Mouse (Mus musculus) embryonic facial prominence, embryonic 13.5 days (tissue): ENCODE data around the gene Traf1. TPM values are rescaled to one million over a fixed set of nuclear protein-coding genes. Genes with fewer than 3 reads are reported as not detected.

ENCODE experiments used
- ATAC-seq: fragments of 200-750 bp; cut with Nextera tagmentation; 2 replicates; pipeline ENCODE4 v1.8.0; 2017; ENCODE audit warnings: low read depth; ENCODE audit not compliant: insufficient number of reproducible peaks, insufficient read depth, low FRiP score, low TSS enrichment
- H3K27ac ChIP-seq: fragments of 300-500 bp; sonication (generic); 2 replicates; pipeline ENCODE4 v1.5.1; 2015; ENCODE audit warnings: moderate library complexity, mild to moderate bottlenecking, inconsistent platforms
- H3K27me3 ChIP-seq: fragments of 300-500 bp; sonication (generic); 2 replicates; pipeline ENCODE4 v1.6.1; 2015; ENCODE audit warnings: mild to moderate bottlenecking, inconsistent platforms
- H3K36me3 ChIP-seq: fragments of 300-500 bp; sonication (generic); 2 replicates; pipeline ENCODE4 v1.6.1; 2015; ENCODE audit warnings: mild to moderate bottlenecking, inconsistent platforms
- H3K4me1 ChIP-seq: fragments of 300-500 bp; sonication (generic); 2 replicates; pipeline ENCODE4 v1.6.1; 2015; ENCODE audit warnings: inconsistent platforms
- H3K4me2 ChIP-seq: fragments of 300-500 bp; sonication (generic); 2 replicates; pipeline ENCODE4 v1.6.1; 2015; ENCODE audit warnings: moderate library complexity, mild to moderate bottlenecking, inconsistent platforms
- H3K4me3 ChIP-seq: fragments of 300-500 bp; sonication (generic); 2 replicates; pipeline ENCODE4 v1.5.1; 2015; ENCODE audit warnings: mild to moderate bottlenecking, inconsistent platforms
- H3K9ac ChIP-seq: fragments of 300-500 bp; sonication (generic); 2 replicates; pipeline ENCODE4 v1.6.1; 2015; ENCODE audit warnings: mild to moderate bottlenecking, inconsistent platforms
- H3K9me3 ChIP-seq: fragments of 300-500 bp; sonication (generic); 2 replicates; pipeline ENCODE4 v1.6.1; 2016; ENCODE audit warnings: inconsistent platforms
- WGBS: fragments of 180-500 bp; shearing (Covaris S2); methylation state at CpG from one replicate; pipeline ENCODE4 v1.1.7; 2015; ENCODE audit warnings: mixed read lengths; 5-methylcytosine and 5-hydroxymethylcytosine counted together
- polyA plus RNA-seq: library from polyadenylated mRNA; unstranded; fragments of >200 nt; fragmentation: Nextera tagmentation; extraction: Ambion mirVana; gene quantifications from 2 replicates; pipeline ENCODE4 v1.2.1, GENCODE M21; 2015

Gene Traf1
- polyA plus RNA-seq, 1 experiment from 2014 or later, result 2.4 TPM

DNA sequence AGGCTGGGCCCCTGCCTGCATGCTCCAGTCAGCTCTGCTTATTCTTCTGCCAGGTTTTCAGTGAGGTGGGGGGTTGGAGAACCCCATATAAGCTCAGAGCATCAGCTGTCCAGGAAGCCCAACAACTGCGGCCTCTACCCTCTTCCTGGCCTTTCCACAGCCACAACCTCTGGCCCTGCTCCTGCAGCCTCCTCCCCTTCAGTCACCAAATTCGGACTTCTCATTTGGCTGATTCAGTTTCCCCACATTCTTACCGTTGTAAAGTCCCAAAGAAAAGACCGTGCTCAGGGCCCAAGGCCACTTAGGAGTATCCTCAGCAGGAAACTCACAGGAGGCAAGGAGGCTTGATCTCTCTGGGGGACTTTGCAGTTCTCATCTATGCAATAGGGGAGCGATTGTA is 4.6 kb downstream of the Traf1 start:
- Histone ChIP-seq H3K4me3 (no peak overlapping the region), H3K4me1 (peaks cover 10% of the 10 kb centered on the region; the same call in 1 of the 2 replicates), H3K27ac (no peak overlapping the region), H3K36me3 (no peaks in the 10 kb centered on the region), H3K9me3 (no peaks in the 10 kb centered on the region), H3K9ac (no peak overlapping the region), H3K4me2 (no peak overlapping the region), H3K27me3 (peaks cover 6% of the 10 kb centered on the region)
- ATAC-seq, result no peak
- WGBS, result 61% methylated on average over 5 of the region's 5 CpGs

DNA sequence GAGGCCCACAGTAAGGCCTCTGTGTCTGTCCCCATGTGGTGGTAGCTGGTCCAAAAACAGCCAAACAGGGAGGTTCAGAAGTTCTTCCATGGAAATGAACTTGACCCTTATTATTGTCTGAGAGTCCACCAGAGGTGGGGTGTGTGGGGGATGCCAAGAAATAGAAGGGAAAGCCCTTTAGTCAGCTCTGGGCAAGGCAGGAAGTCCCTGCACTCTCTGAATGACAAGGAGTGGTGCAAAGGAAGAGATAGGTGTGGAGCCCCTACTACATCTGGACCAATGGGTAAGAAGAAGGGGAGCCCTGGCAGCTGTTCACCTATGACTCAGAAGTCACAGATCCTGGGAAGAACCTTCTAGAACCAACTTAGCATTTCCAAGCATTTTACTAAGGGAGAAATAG is 7.2 kb downstream of the Traf1 start:
- ATAC-seq, result no peak
- Histone ChIP-seq H3K9me3 (no peaks in the 10 kb centered on the region), H3K9ac (no peak overlapping the region), H3K4me1 (no peaks in the 10 kb centered on the region), H3K27me3 (no peaks in the 10 kb centered on the region), H3K4me2 (no peak overlapping the region), H3K36me3 (no peaks in the 10 kb centered on the region), H3K27ac (no peak overlapping the region), H3K4me3 (no peak overlapping the region)

DNA sequence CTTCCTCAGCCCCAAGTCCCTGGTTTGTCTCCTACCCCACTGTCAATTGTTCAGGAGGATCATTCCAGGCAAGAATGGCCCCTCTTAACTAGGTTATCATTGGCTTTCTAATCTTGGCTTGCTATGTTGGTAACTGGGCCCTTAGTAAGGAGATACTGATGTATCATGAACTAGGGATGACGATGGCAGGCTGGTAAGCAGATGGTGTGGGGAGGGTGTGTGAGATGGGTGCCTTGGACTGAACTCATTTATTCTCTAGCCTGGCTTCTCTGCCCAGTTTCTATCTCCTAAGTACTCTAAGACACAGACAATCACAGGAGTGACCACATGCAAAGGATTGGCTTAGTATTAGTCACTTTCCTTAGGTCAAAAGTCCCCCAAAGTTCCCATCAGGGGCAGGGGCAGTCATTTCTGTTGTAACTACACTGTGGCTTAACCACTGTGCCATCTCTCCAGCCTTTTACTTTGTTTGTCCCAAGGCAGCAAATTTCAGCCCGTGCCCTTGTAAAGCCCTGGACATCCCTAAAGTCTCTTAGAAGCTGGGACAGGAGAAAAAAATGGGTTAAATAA is 7.9 kb downstream of the Traf1 start:
- Histone ChIP-seq H3K27ac (no peak overlapping the region), H3K4me3 (no peak overlapping the region), H3K4me1 (no peaks in the 10 kb centered on the region), H3K9me3 (no peaks in the 10 kb centered on the region), H3K27me3 (no peaks in the 10 kb centered on the region), H3K4me2 (no peak overlapping the region), H3K36me3 (no peaks in the 10 kb centered on the region), H3K9ac (no peak overlapping the region)
- WGBS, result 78% methylated on average over 2 of the region's 2 CpGs
- no peak for ATAC-seq

DNA sequence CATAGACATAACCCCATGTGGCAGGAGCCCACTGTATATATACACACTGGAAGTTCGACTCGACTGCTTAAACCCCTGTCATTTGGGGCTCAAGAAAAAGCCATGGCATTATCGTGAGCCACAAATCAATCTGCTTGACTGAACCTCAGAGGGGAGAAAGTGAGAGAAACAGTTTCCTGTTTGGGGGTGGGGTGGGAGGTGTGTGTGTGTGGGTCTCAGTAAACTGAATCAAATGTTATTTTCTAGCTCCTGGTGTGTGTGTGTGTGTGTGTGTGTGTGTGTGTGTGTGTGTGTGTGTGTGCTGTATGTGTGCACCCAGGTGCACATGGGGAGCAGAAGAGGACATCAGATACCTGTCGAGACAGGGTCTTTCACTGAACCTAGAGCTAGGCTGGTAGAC is 8.6 kb downstream of the Traf1 start:
- H3K9ac ChIP-seq, result no peak overlapping the region
- WGBS, result 66% methylated on average over 4 of the region's 4 CpGs
- no peak for ATAC-seq
- H3K9me3 ChIP-seq, result no peaks in the 10 kb centered on the region
- H3K4me2 ChIP-seq, result no peak overlapping the region
- no peak overlapping the region for H3K27ac ChIP-seq
- H3K36me3 ChIP-seq, result no peaks in the 10 kb centered on the region
- no peaks in the 10 kb centered on the region for H3K27me3 ChIP-seq
- H3K4me1 ChIP-seq, result no peaks in the 10 kb centered on the region
- H3K4me3 ChIP-seq, result no peak overlapping the region

DNA sequence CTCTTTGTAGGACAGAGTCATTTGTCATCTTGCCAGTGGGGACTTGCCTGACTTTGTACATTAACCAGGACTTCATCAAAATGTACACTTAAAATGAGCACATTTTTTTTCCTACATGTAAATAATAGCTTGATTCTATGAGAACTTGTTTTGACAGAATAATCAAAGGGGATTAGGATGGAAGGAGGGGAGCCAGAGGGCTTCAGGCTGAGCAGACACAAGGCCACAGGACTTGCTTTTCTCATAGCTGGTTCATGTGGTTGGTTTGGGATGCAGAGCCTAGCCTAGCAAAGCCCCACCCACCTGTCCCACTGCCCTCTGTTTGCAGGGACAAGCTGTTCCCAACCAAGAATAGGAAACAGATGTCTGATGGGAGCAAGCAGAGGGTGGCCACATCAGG is 10.1 kb downstream of the Traf1 start:
- H3K27me3 ChIP-seq, result no peaks in the 10 kb centered on the region
- no peaks in the 10 kb centered on the region for H3K9me3 ChIP-seq
- H3K36me3 ChIP-seq, result no peaks in the 10 kb centered on the region
- H3K9ac ChIP-seq, result no peak overlapping the region
- no peak overlapping the region for H3K4me3 ChIP-seq
- H3K4me2 ChIP-seq, result no peak overlapping the region
- no peak overlapping the region for H3K27ac ChIP-seq
- H3K4me1 ChIP-seq, result no peaks in the 10 kb centered on the region
- no peak for ATAC-seq

DNA sequence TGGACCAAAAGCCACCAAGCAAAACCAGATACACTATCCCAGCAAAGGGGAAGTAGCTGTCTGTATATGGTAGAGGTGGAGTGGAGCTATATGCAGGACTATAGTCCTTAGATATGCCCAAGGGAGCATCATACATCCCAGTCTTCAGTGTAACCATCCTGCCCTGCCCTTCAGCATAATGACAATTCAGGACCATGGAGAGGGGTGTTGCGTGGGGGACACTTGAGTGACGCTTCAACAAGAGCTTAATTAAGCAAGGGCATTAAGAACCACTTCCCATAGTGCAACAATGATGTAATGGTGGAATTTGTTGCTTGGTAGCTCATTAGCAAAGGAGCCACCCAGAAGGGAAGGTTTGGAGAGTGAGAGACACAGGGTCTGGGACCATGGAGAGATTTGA is 12.9 kb downstream of the Traf1 start:
- Histone ChIP-seq H3K36me3 (no peaks in the 10 kb centered on the region), H3K27me3 (0 out of 2 replicates have a peak, but pooled peaks cover 4% of the 10 kb centered on the region), H3K9me3 (no peaks in the 10 kb centered on the region), H3K4me1 (no peaks in the 10 kb centered on the region), H3K9ac (no peak overlapping the region), H3K27ac (no peak overlapping the region), H3K4me3 (no peak overlapping the region), H3K4me2 (no peak overlapping the region)
- no peak for ATAC-seq
- WGBS, result 21% methylated on average over 2 of the region's 2 CpGs

DNA sequence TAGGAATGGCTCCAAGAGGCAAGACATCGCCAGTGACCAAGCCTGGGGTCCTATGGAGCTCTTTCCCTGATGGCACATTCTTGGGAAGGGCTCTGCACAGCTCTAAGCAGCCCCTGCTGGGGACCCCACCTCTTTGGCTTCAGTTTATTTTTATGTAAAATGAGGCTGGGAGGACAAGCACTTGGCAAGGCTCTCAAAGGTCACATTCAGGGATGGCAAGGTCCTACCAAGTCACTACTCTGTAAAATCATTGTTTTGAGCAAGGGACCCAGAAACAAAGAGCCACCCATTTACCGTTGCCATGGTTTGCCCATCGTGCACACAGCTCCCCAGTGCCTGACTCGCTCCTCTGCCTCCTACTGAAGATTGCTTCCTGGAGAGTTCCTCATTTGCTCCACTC is 15.5 kb downstream of the Traf1 start:
- H3K27ac ChIP-seq, result no peak overlapping the region
- peaks cover 5% of the 10 kb centered on the region for H3K4me1 ChIP-seq
- H3K27me3 ChIP-seq, result peaks cover 7% of the 10 kb centered on the region
- no peak overlapping the region for H3K9ac ChIP-seq
- no peak overlapping the region for H3K4me3 ChIP-seq
- ATAC-seq, result no peak
- H3K4me2 ChIP-seq, result no peak overlapping the region
- H3K36me3 ChIP-seq, result no peaks in the 10 kb centered on the region
- no peaks in the 10 kb centered on the region for H3K9me3 ChIP-seq
- WGBS, result 67% methylated on average over 4 of the region's 4 CpGs

DNA sequence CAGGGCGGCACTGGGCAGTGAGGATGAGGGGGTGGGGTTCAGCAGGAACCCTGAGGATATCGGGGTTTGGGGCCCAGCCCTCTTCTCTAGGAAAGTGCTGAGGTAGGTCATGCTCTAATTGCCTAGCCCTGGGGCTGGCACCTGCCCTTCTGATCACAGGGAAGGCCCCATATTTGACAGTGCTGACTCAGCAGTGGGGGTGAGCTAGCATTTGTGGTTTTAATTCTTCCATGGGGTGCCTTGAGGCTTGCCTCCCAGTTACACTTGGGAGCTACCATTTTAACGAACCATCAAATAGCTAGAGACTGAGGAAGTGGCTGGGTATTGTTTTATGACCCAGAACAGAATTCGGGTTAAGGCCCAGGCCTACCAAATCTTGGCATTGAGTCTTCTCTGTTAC is 16.0 kb downstream of the Traf1 start:
- no peak overlapping the region for H3K9ac ChIP-seq
- no peak overlapping the region for H3K27ac ChIP-seq
- no peaks in the 10 kb centered on the region for H3K36me3 ChIP-seq
- no peak for ATAC-seq
- H3K4me1 ChIP-seq, result peaks cover 8% of the 10 kb centered on the region
- WGBS, result 73% methylated on average over 4 of the region's 4 CpGs
- H3K27me3 ChIP-seq, result peaks cover 7% of the 10 kb centered on the region
- H3K4me2 ChIP-seq, result no peak overlapping the region
- H3K4me3 ChIP-seq, result no peak overlapping the region
- H3K9me3 ChIP-seq, result no peaks in the 10 kb centered on the region

DNA sequence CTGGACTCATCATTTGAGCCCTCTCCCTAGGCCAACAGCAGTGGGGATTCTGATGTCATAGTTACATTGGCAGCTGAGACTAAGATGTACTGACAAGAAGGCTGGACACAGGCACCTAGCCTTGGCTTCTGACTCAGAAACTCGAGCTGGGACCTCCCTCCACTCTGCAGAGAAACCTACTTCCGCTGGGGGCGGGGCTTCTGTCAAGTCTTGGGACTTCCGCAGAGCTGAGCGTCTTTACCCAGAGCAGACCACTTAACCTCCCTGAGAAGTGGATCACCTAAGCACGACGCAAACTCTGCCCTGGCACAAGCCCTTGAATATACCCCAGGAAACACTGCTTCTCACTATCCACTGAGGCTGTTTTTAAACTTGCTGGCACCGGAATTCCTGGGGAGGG is 16.8 kb downstream of the Traf1 start:
- H3K36me3 ChIP-seq, result no peaks in the 10 kb centered on the region
- WGBS, result 23% methylated on average over 8 of the region's 8 CpGs
- no peak overlapping the region for H3K9ac ChIP-seq
- peaks cover 13% of the 10 kb centered on the region for H3K4me1 ChIP-seq
- ATAC-seq, result no peak
- H3K27ac ChIP-seq, result no peak overlapping the region
- no peak overlapping the region for H3K4me3 ChIP-seq
- H3K27me3 ChIP-seq, result peaks cover 12% of the 10 kb centered on the region
- no peak overlapping the region for H3K4me2 ChIP-seq
- H3K9me3 ChIP-seq, result no peaks in the 10 kb centered on the region

DNA sequence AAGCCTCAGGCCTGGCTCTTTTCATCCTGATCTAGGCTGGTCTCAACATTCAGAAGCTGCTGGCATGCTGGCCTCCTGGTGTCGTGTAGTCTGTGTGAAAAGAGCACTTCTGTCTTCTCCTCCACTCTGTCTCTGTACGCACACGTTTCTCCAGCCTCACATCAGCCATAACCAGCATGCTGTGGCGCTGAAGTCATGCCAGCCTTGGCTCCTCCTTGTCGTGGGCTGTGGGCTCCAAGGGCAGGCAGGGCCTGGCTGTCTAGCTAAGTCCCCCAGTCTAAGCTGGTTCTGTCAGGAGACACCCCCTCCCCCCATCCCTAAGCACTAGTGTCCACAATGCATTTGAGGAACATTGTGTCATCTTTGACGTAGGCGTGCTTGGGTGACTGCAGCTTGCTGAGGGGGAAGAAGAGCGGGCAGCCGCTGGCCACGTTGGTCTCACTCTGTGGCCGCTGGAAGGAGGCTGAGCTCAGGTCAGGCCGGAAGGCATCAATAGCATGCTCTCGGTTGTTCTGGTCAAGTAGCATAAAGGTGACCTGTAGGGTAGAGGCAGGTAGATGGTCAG is 17.9 kb downstream of the Traf1 start:
- Histone ChIP-seq H3K4me2 (no peak overlapping the region), H3K9me3 (no peaks in the 10 kb centered on the region), H3K36me3 (no peaks in the 10 kb centered on the region), H3K4me3 (no peak overlapping the region), H3K27me3 (peaks cover 12% of the 10 kb centered on the region), H3K27ac (no peak overlapping the region), H3K4me1 (peaks cover 22% of the 10 kb centered on the region), H3K9ac (no peak overlapping the region)
- ATAC-seq, result no peak
- 82% methylated on average over 13 of the region's 13 CpGs for WGBS

DNA sequence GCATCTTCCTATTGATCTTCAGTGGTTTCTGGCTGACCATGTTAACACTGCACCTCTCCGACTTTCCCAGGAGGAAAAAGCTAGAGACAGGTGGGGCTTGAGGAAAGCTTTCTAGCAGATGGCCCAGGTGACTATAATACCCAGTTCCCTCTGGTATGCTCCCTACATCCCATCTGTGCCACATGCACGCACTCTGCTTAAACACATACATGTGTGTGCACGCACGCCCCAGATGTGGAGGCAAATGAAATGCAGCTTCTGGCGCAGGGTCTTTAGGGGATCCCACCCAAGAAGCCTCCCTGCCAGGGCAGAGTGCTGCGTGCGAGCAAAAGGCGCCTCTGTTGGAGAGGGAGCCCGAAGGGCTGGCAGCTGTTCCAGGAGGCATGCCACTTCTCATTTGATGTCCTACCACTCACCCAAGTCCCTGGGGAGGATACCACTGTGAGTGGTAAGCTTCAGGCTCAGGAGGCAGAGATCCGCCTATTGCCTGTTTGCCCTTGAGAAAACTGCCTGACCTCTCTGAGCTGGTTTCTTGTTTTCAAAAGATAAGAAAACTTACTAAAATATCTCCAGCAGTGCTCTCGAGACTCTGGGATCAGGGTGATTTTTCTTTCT is 20.4 kb downstream of the Traf1 start:
- H3K9ac ChIP-seq, result no peak overlapping the region
- H3K27me3 ChIP-seq, result peaks cover 17% of the 10 kb centered on the region
- no peaks in the 10 kb centered on the region for H3K9me3 ChIP-seq
- H3K4me2 ChIP-seq, result no peak overlapping the region
- H3K4me1 ChIP-seq, result peaks cover 43% of the 10 kb centered on the region
- no peak overlapping the region for H3K4me3 ChIP-seq
- ATAC-seq, result peak; percentile 45; the same call in 1 of the 2 replicates
- no peaks in the 10 kb centered on the region for H3K36me3 ChIP-seq
- WGBS, result 33% methylated on average over 11 of the region's 11 CpGs
- no peak overlapping the region for H3K27ac ChIP-seq

DNA sequence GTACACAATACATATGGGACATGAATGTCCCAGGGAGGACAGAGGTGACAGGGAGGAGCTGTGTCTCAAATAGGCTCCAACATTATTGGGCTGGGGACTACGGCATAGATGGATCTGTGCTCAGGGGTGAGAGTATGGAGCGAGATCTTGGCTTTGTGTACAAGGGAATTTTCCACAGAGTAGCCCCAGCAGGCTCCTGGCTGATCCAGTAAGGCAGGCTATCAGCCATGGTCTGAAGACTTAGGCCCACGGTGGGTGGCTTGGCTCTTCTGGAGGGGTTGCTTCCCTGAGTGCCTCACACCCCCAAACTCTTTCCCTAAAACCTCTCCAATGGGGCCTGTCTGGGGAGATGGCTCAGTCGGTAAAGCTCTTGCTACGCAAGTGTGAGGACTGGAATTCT is 21.3 kb downstream of the Traf1 start:
- WGBS, result 80% methylated on average over 5 of the region's 5 CpGs
- Histone ChIP-seq H3K36me3 (no peaks in the 10 kb centered on the region), H3K9ac (no peak overlapping the region), H3K27me3 (peaks cover 17% of the 10 kb centered on the region), H3K27ac (no peak overlapping the region), H3K4me2 (no peak overlapping the region), H3K4me1 (peaks cover 43% of the 10 kb centered on the region), H3K4me3 (no peak overlapping the region), H3K9me3 (no peaks in the 10 kb centered on the region)
- no peak for ATAC-seq
